Mouse (Mus musculus) brain, embryonic 14.5 days (tissue): ENCODE data around the gene Enpp4.

ENCODE experiments used
- CTCF ChIP-seq: fragments of 200-500 bp; IDR thresholded peaks from 2 replicates; pipeline ENCODE4 v1.5.1; 2012; ENCODE audit warnings: inconsistent platforms, mild to moderate bottlenecking, moderate library complexity, borderline replicate concordance; ENCODE audit not compliant: insufficient read depth, insufficient read length; ENCODE audit errors: extremely low read depth
- POLR2A ChIP-seq: fragments of 200-500 bp; IDR thresholded peaks from 2 replicates; pipeline ENCODE4 v1.6.1; 2012; ENCODE audit warnings: mild to moderate bottlenecking, inconsistent platforms, borderline replicate concordance; ENCODE audit not compliant: poor library complexity, insufficient read depth, insufficient read length, severe bottlenecking; ENCODE audit errors: extremely low read depth

DNA sequence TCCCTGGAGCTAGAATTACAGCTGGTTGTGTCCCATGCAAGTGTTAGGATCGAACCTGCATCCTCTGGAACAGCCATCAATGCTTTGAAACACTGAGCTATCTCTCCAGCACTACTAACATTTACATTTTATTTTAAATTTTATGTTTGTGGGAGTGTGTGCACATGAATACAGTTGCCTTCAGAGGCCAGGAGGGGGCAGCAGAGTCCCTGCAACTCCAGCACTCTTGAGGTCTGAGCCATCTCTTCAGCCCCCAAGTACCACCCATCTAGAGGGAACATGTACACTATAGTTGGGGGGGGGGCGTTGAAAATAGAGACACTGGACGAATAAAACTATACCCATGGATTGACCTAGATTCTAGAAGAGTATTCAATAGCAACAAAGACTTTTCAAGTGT is 45.5 kb upstream of the Enpp4 start:
- TF ChIP-seq CTCF: peak; percentile 56; the same call in 1 of the 2 replicates
- no peak for TF ChIP-seq POLR2A
